Mouse (Mus musculus): ENCODE results near the gene Rem1. TPM values are rescaled to one million over a fixed set of nuclear protein-coding genes. Genes with fewer than 3 reads are reported as not detected.

The Rem1 gene
- polyA plus RNA-seq, 1 experiment from 2014 or later = 20.0 TPM

GRCm38 (mm10) chr2:152622953-152623352 is 3.8 kb upstream of the Rem1 start, which contains the start of gene Defb25:
Gene Defb25 (minus strand): TSS chr2:152623053.
- no peaks in the 10 kb centered on the region for H3K9me3 ChIP-seq (replicated peaks; ENCODE audit: control insufficient read depth, low read length)
- H3K4me3 ChIP-seq (replicated peaks; ENCODE audit: low read length) = no peak within 1 kb of the TSS
- no peak within 1 kb of the TSS for H3K4me2 ChIP-seq (ENCODE audit: low read depth, low read length)
- H3K36me3 ChIP-seq (ENCODE audit: control insufficient read depth, insufficient read depth, low read length) = no peaks in the 10 kb centered on the region
- no peak within 1 kb of the TSS for H3K27ac ChIP-seq (ENCODE audit: low read length)
- WGBS = 79% methylated on average over 7 of the region's 7 CpGs
- H3K27me3 ChIP-seq (ENCODE audit: control insufficient read depth, insufficient read depth, low read length) = peaks cover 3% of the 10 kb centered on the region; the same call in 1 of the 2 replicates
- H3K9ac ChIP-seq (ENCODE audit: low read length) = no peak within 1 kb of the TSS
- no peak for ATAC-seq (ENCODE audit: insufficient read depth, low FRiP score)
- no peaks in the 10 kb centered on the region for H3K4me1 ChIP-seq (ENCODE audit: control insufficient read depth, insufficient read depth, low read length)

- Histone ChIP-seq H3K27ac (ENCODE audit: low read length) (no peak overlapping the region), H3K27me3 (ENCODE audit: control insufficient read depth, insufficient read depth, low read length) (peaks cover 14% of the 10 kb centered on the region), H3K4me3 (replicated peaks; ENCODE audit: low read length) (no peak overlapping the region), H3K4me1 (ENCODE audit: control insufficient read depth, insufficient read depth, low read length) (peaks cover 6% of the 10 kb centered on the region; the same call in 1 of the 2 replicates), H3K4me2 (ENCODE audit: low read depth, low read length) (no peak overlapping the region), H3K9ac (ENCODE audit: low read length) (no peak overlapping the region), H3K36me3 (ENCODE audit: control insufficient read depth, insufficient read depth, low read length) (no peaks in the 10 kb centered on the region), H3K9me3 (replicated peaks; ENCODE audit: control insufficient read depth, low read length) (no peaks in the 10 kb centered on the region)
- 78% methylated on average over 2 of the region's 2 CpGs for WGBS
- no peak for ATAC-seq (ENCODE audit: insufficient read depth, low FRiP score)
Measured at GRCm38 (mm10) chr2:152624566-152624965, 2.2 kb upstream of the Rem1 start.

GRCm38 (mm10) chr2:152625256-152625655 is 1.5 kb upstream of the Rem1 start:
- Histone ChIP-seq H3K4me3 (replicated peaks; ENCODE audit: low read length) (no peak overlapping the region), H3K9ac (ENCODE audit: low read length) (no peak overlapping the region), H3K36me3 (ENCODE audit: control insufficient read depth, insufficient read depth, low read length) (no peaks in the 10 kb centered on the region), H3K27ac (ENCODE audit: low read length) (no peak overlapping the region), H3K4me1 (ENCODE audit: control insufficient read depth, insufficient read depth, low read length) (peaks cover 6% of the 10 kb centered on the region; the same call in 1 of the 2 replicates), H3K9me3 (replicated peaks; ENCODE audit: control insufficient read depth, low read length) (no peaks in the 10 kb centered on the region), H3K27me3 (ENCODE audit: control insufficient read depth, insufficient read depth, low read length) (peaks cover 14% of the 10 kb centered on the region), H3K4me2 (ENCODE audit: low read depth, low read length) (no peak overlapping the region)
- ATAC-seq (ENCODE audit: insufficient read depth, low FRiP score) = no peak
- 22% methylated on average over 1 of the region's 1 CpGs for WGBS

- H3K9me3 ChIP-seq (replicated peaks; ENCODE audit: control insufficient read depth, low read length) = no peaks in the 10 kb centered on the region
- H3K9ac ChIP-seq (ENCODE audit: low read length) = peak overlapping the region; percentile 76
- peak overlapping the region; percentile 62 for H3K4me3 ChIP-seq (replicated peaks; ENCODE audit: low read length)
- 48% methylated on average over 17 of the region's 17 CpGs for WGBS
- peak overlapping the region; percentile 68 for H3K4me2 ChIP-seq (ENCODE audit: low read depth, low read length)
- peaks cover 14% of the 10 kb centered on the region for H3K27me3 ChIP-seq (ENCODE audit: control insufficient read depth, insufficient read depth, low read length)
- H3K27ac ChIP-seq (ENCODE audit: low read length) = peak overlapping the region; percentile 66; the same call in 1 of the 2 replicates
- no peak for ATAC-seq (ENCODE audit: insufficient read depth, low FRiP score)
- no peaks in the 10 kb centered on the region for H3K36me3 ChIP-seq (ENCODE audit: control insufficient read depth, insufficient read depth, low read length)
- peaks cover 13% of the 10 kb centered on the region for H3K4me1 ChIP-seq (ENCODE audit: control insufficient read depth, insufficient read depth, low read length)
Measured at GRCm38 (mm10) chr2:152628066-152628465, 1.3 kb downstream of the Rem1 start.

GRCm38 (mm10) chr2:152629239-152629638 is 2.5 kb downstream of the Rem1 start:
- no peaks in the 10 kb centered on the region for H3K36me3 ChIP-seq (ENCODE audit: control insufficient read depth, insufficient read depth, low read length)
- H3K27me3 ChIP-seq (ENCODE audit: control insufficient read depth, insufficient read depth, low read length) = peaks cover 14% of the 10 kb centered on the region
- H3K4me3 ChIP-seq (replicated peaks; ENCODE audit: low read length) = peak overlapping the region; percentile 62; the same call in 1 of the 2 replicates
- peak overlapping the region; percentile 68 for H3K4me2 ChIP-seq (ENCODE audit: low read depth, low read length)
- H3K9me3 ChIP-seq (replicated peaks; ENCODE audit: control insufficient read depth, low read length) = no peaks in the 10 kb centered on the region
- 34% methylated on average over 3 of the region's 3 CpGs for WGBS
- H3K9ac ChIP-seq (ENCODE audit: low read length) = no peak overlapping the region
- no peak overlapping the region for H3K27ac ChIP-seq (ENCODE audit: low read length)
- ATAC-seq (ENCODE audit: insufficient read depth, low FRiP score) = no peak
- peaks cover 21% of the 10 kb centered on the region for H3K4me1 ChIP-seq (ENCODE audit: control insufficient read depth, insufficient read depth, low read length)

GRCm38 (mm10) chr2:152629904-152630303 is 3.2 kb downstream of the Rem1 start:
- Histone ChIP-seq H3K9me3 (replicated peaks; ENCODE audit: control insufficient read depth, low read length) (no peaks in the 10 kb centered on the region), H3K9ac (ENCODE audit: low read length) (no peak overlapping the region), H3K27ac (ENCODE audit: low read length) (no peak overlapping the region), H3K36me3 (ENCODE audit: control insufficient read depth, insufficient read depth, low read length) (no peaks in the 10 kb centered on the region), H3K4me1 (ENCODE audit: control insufficient read depth, insufficient read depth, low read length) (peaks cover 21% of the 10 kb centered on the region), H3K4me3 (replicated peaks; ENCODE audit: low read length) (no peak overlapping the region), H3K27me3 (ENCODE audit: control insufficient read depth, insufficient read depth, low read length) (peaks cover 14% of the 10 kb centered on the region), H3K4me2 (ENCODE audit: low read depth, low read length) (no peak overlapping the region)
- 75% methylated on average over 6 of the region's 6 CpGs for WGBS
- ATAC-seq (ENCODE audit: insufficient read depth, low FRiP score) = no peak

- Histone ChIP-seq H3K4me3 (replicated peaks; ENCODE audit: low read length) (no peak overlapping the region), H3K9ac (ENCODE audit: low read length) (peak overlapping the region; percentile 48), H3K9me3 (replicated peaks; ENCODE audit: control insufficient read depth, low read length) (no peaks in the 10 kb centered on the region), H3K27me3 (ENCODE audit: control insufficient read depth, insufficient read depth, low read length) (peaks cover 8% of the 10 kb centered on the region; the same call in 1 of the 2 replicates), H3K27ac (ENCODE audit: low read length) (no peak overlapping the region; the same call in 1 of the 2 replicates), H3K4me2 (ENCODE audit: low read depth, low read length) (peak overlapping the region; percentile 6; the same call in 1 of the 2 replicates), H3K36me3 (ENCODE audit: control insufficient read depth, insufficient read depth, low read length) (no peaks in the 10 kb centered on the region), H3K4me1 (ENCODE audit: control insufficient read depth, insufficient read depth, low read length) (peaks cover 30% of the 10 kb centered on the region)
- 32% methylated on average over 17 of the region's 17 CpGs for WGBS
- no peak for ATAC-seq (ENCODE audit: insufficient read depth, low FRiP score)
Measured at GRCm38 (mm10) chr2:152633334-152633733, 6.6 kb downstream of the Rem1 start.

- H3K9me3 ChIP-seq (replicated peaks; ENCODE audit: control insufficient read depth, low read length) = no peaks in the 10 kb centered on the region
- WGBS = 64% methylated on average over 29 of the region's 29 CpGs
- H3K36me3 ChIP-seq (ENCODE audit: control insufficient read depth, insufficient read depth, low read length) = no peaks in the 10 kb centered on the region
- no peak overlapping the region for H3K9ac ChIP-seq (ENCODE audit: low read length)
- H3K27me3 ChIP-seq (ENCODE audit: control insufficient read depth, insufficient read depth, low read length) = no peaks in the 10 kb centered on the region
- no peak overlapping the region for H3K27ac ChIP-seq (ENCODE audit: low read length)
- no peak for ATAC-seq (ENCODE audit: insufficient read depth, low FRiP score)
- H3K4me2 ChIP-seq (ENCODE audit: low read depth, low read length) = no peak overlapping the region
- no peak overlapping the region for H3K4me3 ChIP-seq (replicated peaks; ENCODE audit: low read length)
- H3K4me1 ChIP-seq (ENCODE audit: control insufficient read depth, insufficient read depth, low read length) = peaks cover 30% of the 10 kb centered on the region
Measured at GRCm38 (mm10) chr2:152634311-152634710, 7.6 kb downstream of the Rem1 start.

GRCm38 (mm10) chr2:152636246-152637005 is 9.7 kb downstream of the Rem1 start:
- whole genome bisulfite sequencing = 47% methylated on average over 23 of the region's 23 CpGs

More at GRCm38 (mm10) chr2:152636246-152637005, 9.7 kb downstream of the Rem1 start:
- H3K9ac ChIP-seq (ENCODE audit: low read length) = peak overlapping the region; percentile 56
- H3K36me3 ChIP-seq (ENCODE audit: control insufficient read depth, insufficient read depth, low read length) = no peaks in the 10 kb centered on the region
- no peaks in the 10 kb centered on the region for H3K9me3 ChIP-seq (replicated peaks; ENCODE audit: control insufficient read depth, low read length)
- H3K4me2 ChIP-seq (ENCODE audit: low read depth, low read length) = peak overlapping the region; percentile 43
- no peaks in the 10 kb centered on the region for H3K27me3 ChIP-seq (ENCODE audit: control insufficient read depth, insufficient read depth, low read length)
- ATAC-seq (ENCODE audit: insufficient read depth, low FRiP score) = peak; percentile 74
- H3K4me3 ChIP-seq (replicated peaks; ENCODE audit: low read length) = 0 out of 2 replicates have a peak overlapping the region, but pooled peaks have one; percentile 7
- H3K27ac ChIP-seq (ENCODE audit: low read length) = peak overlapping the region; percentile 96
- peaks cover 34% of the 10 kb centered on the region for H3K4me1 ChIP-seq (ENCODE audit: control insufficient read depth, insufficient read depth, low read length)

Measured in stomach, embryonic 16.5 days (tissue).